ENCODE assay signal across 32 mouse cellular contexts in the genomic region with DNA sequence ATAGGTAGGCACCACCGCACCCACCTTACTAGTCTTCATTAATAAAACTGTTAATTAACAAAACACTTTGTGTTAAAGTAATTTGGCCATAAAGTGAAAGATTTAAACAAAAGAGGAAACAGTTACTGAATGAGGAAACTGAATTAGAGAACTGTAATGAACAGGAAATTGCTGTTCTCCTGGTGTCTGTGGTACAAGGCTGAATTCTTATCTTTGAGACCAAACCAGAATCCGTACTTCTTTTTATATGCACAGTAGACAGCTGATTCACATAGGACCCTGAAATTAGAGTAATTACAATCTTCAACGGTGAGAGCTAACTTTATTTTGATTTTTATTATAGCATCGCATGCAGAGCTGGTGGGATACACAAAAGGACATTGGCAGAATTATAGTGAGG. TPM values are rescaled to one million over a fixed set of nuclear protein-coding genes. Genes with fewer than 3 reads are reported as not detected.
DNase-seq lines count a peak whose midpoint lies in the region; ATAC-seq and TF ChIP-seq lines count a peak whose summit lies in the region.
"Had no signal": no experiment of that assay in that cellular context is flagged by ENCODE, and none has a peak within 500 bp of the region (broad histone marks: within the 10 kb centered on the region; RNA-seq: fewer than 3 reads in every experiment).

No protein-coding gene starts in this region.

- TF ChIP-seq POLR2A in bone marrow macrophage, adult 2 months (IDR thresholded peaks at IDR 0.05; ENCODE audit: borderline replicate concordance, low read depth, low read length): no peak

- peaks cover 3% of the 10 kb centered on the region; the same call in 1 of the 2 replicates for H3K4me1 ChIP-seq in G1E (ENCODE audit: insufficient read depth, low read depth, low read length)
- peaks cover 32% of the 10 kb centered on the region for H3K4me1 ChIP-seq in bone marrow macrophage, adult 2 months (ENCODE audit: control insufficient read depth, insufficient read depth, low read length)
- 0 out of 2 replicates have a peak, but pooled peaks cover 4% of the 10 kb centered on the region for H3K4me1 ChIP-seq in intestine, embryonic 16.5 days (ENCODE audit: control insufficient read depth, insufficient read depth, low read length)
- H3K4me1 ChIP-seq: embryonic facial prominence, embryonic 12.5 days; heart, embryonic 13.5 days; hindbrain, embryonic 10.5 days; intestine, embryonic 15.5 days; liver, embryonic 12.5 days had no signal

- H3K27me3 ChIP-seq in G1E (ENCODE audit: insufficient read depth, low read length): no peaks in the 10 kb centered on the region
- no peaks in the 10 kb centered on the region for H3K27me3 ChIP-seq in intestine, embryonic 16.5 days (replicated peaks; ENCODE audit: control insufficient read depth, insufficient read depth, low read length)
- H3K27me3 ChIP-seq: embryonic facial prominence, embryonic 12.5 days; heart, embryonic 13.5 days; intestine, embryonic 15.5 days; liver, embryonic 12.5 days had no signal

- peak; percentile 49; the same call in 1 of the 2 replicates for ATAC-seq in G1E (ENCODE audit: extremely low read depth, insufficient number of reproducible peaks, low FRiP score, poor library complexity, severe bottlenecking)
- peak; percentile 96 for ATAC-seq in megakaryocyte, adult 5-6 weeks (ENCODE audit: poor library complexity, severe bottlenecking)
- no peak for ATAC-seq in intestine, embryonic 16.5 days
- ATAC-seq: forebrain, embryonic 14.5 days; hindbrain, postnatal 0 days; intestine, embryonic 15.5 days; liver, embryonic 12.5 days; liver, postnatal 0 days had no signal

- H3K27ac ChIP-seq in bone marrow macrophage, adult 2 months (ENCODE audit: insufficient read depth, low read depth, low read length): peak overlapping the region; percentile 86
- no peak overlapping the region for H3K27ac ChIP-seq in layer of hippocampus, adult 2 months
- H3K27ac ChIP-seq in intestine, embryonic 16.5 days (ENCODE audit: low read length): no peak overlapping the region
- H3K27ac ChIP-seq: embryonic facial prominence, embryonic 12.5 days; heart, adult 2 months; heart, embryonic 13.5 days; hindbrain, embryonic 10.5 days; hindbrain, postnatal 0 days; intestine, embryonic 15.5 days; kidney, postnatal 0 days; liver, embryonic 12.5 days had no signal

- no peaks in the 10 kb centered on the region for H3K9me3 ChIP-seq in G1E (replicated peaks)
- no peaks in the 10 kb centered on the region for H3K9me3 ChIP-seq in intestine, embryonic 16.5 days (ENCODE audit: control insufficient read depth, low read length)
- H3K9me3 ChIP-seq: embryonic facial prominence, embryonic 12.5 days; heart, embryonic 13.5 days; hindbrain, embryonic 10.5 days; intestine, embryonic 15.5 days; liver, embryonic 12.5 days had no signal

- H3K9ac ChIP-seq in intestine, embryonic 16.5 days (ENCODE audit: low read depth, low read length): no peak overlapping the region
- H3K9ac ChIP-seq: embryonic facial prominence, embryonic 12.5 days; heart, embryonic 13.5 days; intestine, embryonic 15.5 days; liver, embryonic 12.5 days; liver, postnatal 0 days had no signal

- TF ChIP-seq CTCF in G1E (IDR thresholded peaks at IDR 0.05; ENCODE audit: low read depth, low read length): no peak
- TF ChIP-seq CTCF in bone marrow macrophage, adult 2 months (IDR thresholded peaks at IDR 0.05; ENCODE audit: low read depth, low read length): no peak
- TF ChIP-seq CTCF in layer of hippocampus, adult 2 months (conservative IDR thresholded peaks at IDR 0.05): no peak

- 78% methylated on average over 4 of the region's 4 CpGs for WGBS in intestine, embryonic 16.5 days

- no peak overlapping the region for H3K4me3 ChIP-seq in G1E (ENCODE audit: low read depth, low read length)
- H3K4me3 ChIP-seq in bone marrow macrophage, adult 2 months (ENCODE audit: insufficient read depth, low read length): no peak overlapping the region
- H3K4me3 ChIP-seq in layer of hippocampus, adult 2 months: no peak overlapping the region
- no peak overlapping the region for H3K4me3 ChIP-seq in intestine, embryonic 16.5 days (ENCODE audit: low read length)
- H3K4me3 ChIP-seq: embryonic facial prominence, embryonic 12.5 days; heart, adult 2 months; heart, embryonic 13.5 days; hindbrain, embryonic 10.5 days; intestine, embryonic 15.5 days; liver, embryonic 12.5 days had no signal

- no peak for DNase-seq in G1E (ENCODE audit: low spot score)
- no peak for DNase-seq in layer of hippocampus, adult 2 months (ENCODE audit: low spot score in 2 of 2)
- no peak for DNase-seq in lung, postnatal 14 days
- DNase-seq: adrenal gland, postnatal 36 days; cerebellum, adult 2 months; cerebellum, postnatal 14 days; gastrocnemius, postnatal 25 days; heart, adult 2 months; heart, postnatal 10 days; kidney, adult 8-10 months; kidney, postnatal 4 days; layer of hippocampus, postnatal 36 days; left cerebral cortex, postnatal 4 days; liver, postnatal 0 days; right cerebral cortex, postnatal 25 days; thymus, adult 2 months; thymus, postnatal 4 days had no signal

- H3K4me2 ChIP-seq in intestine, embryonic 16.5 days (ENCODE audit: low read depth, low read length): no peak overlapping the region
- H3K4me2 ChIP-seq: embryonic facial prominence, embryonic 12.5 days; heart, embryonic 13.5 days; intestine, embryonic 15.5 days; liver, embryonic 12.5 days; midbrain, embryonic 11.5 days had no signal

- H3K36me3 ChIP-seq in G1E (replicated peaks): peaks cover 64% of the 10 kb centered on the region
- H3K36me3 ChIP-seq in intestine, embryonic 16.5 days (ENCODE audit: control insufficient read depth, insufficient read depth, low read length): no peaks in the 10 kb centered on the region

RNA-seq across cellular contexts. Expression of a gene that starts 25.3 kb away (rescaled TPM):
- total RNA-seq in G1E (2014; fragmentation: Nextera tagmentation): 24.7 and 28.4 TPM in 2 replicates
- total RNA-seq in G1E (2017): 59.6 and 67.6 TPM in 2 replicates
- 4.3 and 10.0 TPM in 2 replicates for polyA plus RNA-seq in G1E (2012)
- polyA plus RNA-seq in bone marrow macrophage, adult 2 months (2012; ENCODE audit: insufficient read depth, insufficient read length, missing spikeins): 122 and 129 TPM in 2 replicates
- total RNA-seq in megakaryocyte, adult 5-6 weeks (2015): 72.7 and 90.5 TPM in 2 replicates
- 111 and 119 TPM in 2 replicates for total RNA-seq in megakaryocyte, adult 5-6 weeks (2017)
- 100 to 1,000 TPM; 103 to 105 TPM for total RNA-seq in layer of hippocampus, adult 2 months (2021)
- 25.0 and 25.3 TPM in 2 replicates for polyA plus RNA-seq in intestine, embryonic 16.5 days (2015; fragmentation: Nextera tagmentation; extraction: Ambion mirVana)

RNA-seq across cellular contexts. Expression of a gene that starts 39.1 kb away (rescaled TPM):
- total RNA-seq in G1E (2014; fragmentation: Nextera tagmentation) (88.9 and 91.1 TPM in 2 replicates), G1E (2017) (127 and 129 TPM in 2 replicates)
- 7.9 and 9.7 TPM in 2 replicates for polyA plus RNA-seq in G1E (2012)
- 27.7 and 28.0 TPM in 2 replicates for polyA plus RNA-seq in bone marrow macrophage, adult 2 months (2012; ENCODE audit: insufficient read depth, insufficient read length, missing spikeins)
- total RNA-seq in megakaryocyte, adult 5-6 weeks (2015): 51.1 and 55.8 TPM in 2 replicates
- 68.7 and 78.5 TPM in 2 replicates for total RNA-seq in megakaryocyte, adult 5-6 weeks (2017)
- 10 to 100 TPM; 70.8 to 73.8 TPM for total RNA-seq in layer of hippocampus, adult 2 months (2021)
- 38.9 and 39.1 TPM in 2 replicates for polyA plus RNA-seq in intestine, embryonic 16.5 days (2015; fragmentation: Nextera tagmentation; extraction: Ambion mirVana)

RNA-seq across cellular contexts. Expression of a gene that starts 39.1 kb away (rescaled TPM):
- total RNA-seq in G1E (2014; fragmentation: Nextera tagmentation) (not detected in 2 replicates), G1E (2017) (0.06 and 0.11 TPM in 2 replicates)
- polyA plus RNA-seq in G1E (2012): not detected in 2 replicates
- polyA plus RNA-seq in bone marrow macrophage, adult 2 months (2012; ENCODE audit: insufficient read depth, insufficient read length, missing spikeins): not detected in 2 replicates
- not detected in 2 replicates for total RNA-seq in megakaryocyte, adult 5-6 weeks (2015)
- total RNA-seq in megakaryocyte, adult 5-6 weeks (2017): not detected in 2 replicates
- total RNA-seq in layer of hippocampus, adult 2 months (2021): under 1 TPM in 1 of 2 experiments, not detected in 1; 0.23 TPM
- 0.09 and 0.11 TPM in 2 replicates for polyA plus RNA-seq in intestine, embryonic 16.5 days (2015; fragmentation: Nextera tagmentation; extraction: Ambion mirVana)
- total RNA-seq: adrenal gland, adult 18-20 months; adrenal gland, postnatal 36 days; gastrocnemius, postnatal 25 days; heart, adult 2 months; heart, postnatal 10 days; layer of hippocampus, postnatal 36 days; left cerebral cortex, postnatal 4 days had no signal
- polyA plus RNA-seq: cerebellum, adult 2 months; embryonic facial prominence, embryonic 12.5 days; forebrain, embryonic 14.5 days; heart, adult 2 months; heart, embryonic 13.5 days; kidney, postnatal 0 days; limb, embryonic 14.5 days; liver, embryonic 12.5 days; liver, postnatal 0 days; lung, embryonic 16.5 days; thymus, adult 2 months had no signal
